Mouse (Mus musculus) CD4-positive naive resting alpha-beta T cell, adult 76 days (primary cell): Measurements from ENCODE around the gene Rps2. TPM values are rescaled to one million over a fixed set of nuclear protein-coding genes. Genes with fewer than 3 reads are reported as not detected.

Experiments
- total RNA-seq: library from RNA; stranded (reverse); gene quantifications from one replicate; pipeline ENCODE4 v1.2.4, GENCODE M21; 2023

Rps2 gene
- total RNA-seq, result 1,468 TPM

GRCm38 (mm10) chr17:24717943-24718342 lies at the start of gene Rps2, which contains the start of gene Rnf151:
Rps2 (plus strand) TSS chr17:24718116.
Rnf151 (minus strand) TSS chr17:24718063.

GRCm38 (mm10) chr17:24669545-24670245 lies 48.2 kb upstream of the Rps2 start, which contains the start of gene Zfp598:
Zfp598 (plus strand) TSS chr17:24669687.

GRCm38 (mm10) chr17:24689251-24690081 lies 28.4 kb upstream of the Rps2 start, which contains the start of gene Syngr3:
Syngr3 (minus strand) TSS chr17:24689955.

GRCm38 (mm10) chr17:24696011-24696697 lies 21.8 kb upstream of the Rps2 start, which contains the start of the genes Gfer and Noxo1:
Gfer (minus strand) TSS chr17:24696156.
Noxo1 (plus strand) TSS chr17:24696234.

GRCm38 (mm10) chr17:24706982-24707800 lies 10.7 kb upstream of the Rps2 start, which contains the start of gene Tbl3:
Tbl3 (minus strand) TSS chr17:24707660.

GRCm38 (mm10) chr17:24724184-24724583 lies 6.3 kb downstream of the Rps2 start, which contains the start of gene Ndufb10:
Ndufb10 (minus strand) TSS chr17:24724478.

GRCm38 (mm10) chr17:24727618-24728017 lies 9.7 kb downstream of the Rps2 start, which contains the start of gene Rpl3l:
Rpl3l (plus strand) TSS chr17:24727820.

GRCm38 (mm10) chr17:24736330-24737051 lies 18.6 kb downstream of the Rps2 start, which contains the start of gene Msrb1:
Msrb1 (plus strand) TSS chr17:24736642.

GRCm38 (mm10) chr17:24752415-24753394 lies 34.8 kb downstream of the Rps2 start, which contains the start of gene Hs3st6:
Hs3st6 (plus strand) TSS chr17:24752988.

Other genes with a start within 250 kb of the Rps2 start
- 68.1 TPM for gene E4f1, start 247.8 kb upstream of the Rps2 start, total RNA-seq
- gene Pgp, start 247.7 kb upstream of the Rps2 start, total RNA-seq, result 10.9 TPM
- 0.59 TPM for gene Bricd5, start 244.2 kb upstream of the Rps2 start, total RNA-seq
- 12.4 TPM for gene Mlst8, start 239.0 kb upstream of the Rps2 start, total RNA-seq
- not detected for gene Caskin1, start 229.5 kb upstream of the Rps2 start, total RNA-seq
- 189 TPM for gene Traf7, start 190.2 kb upstream of the Rps2 start, total RNA-seq
- 1.8 TPM for gene Rab26, start 183.9 kb upstream of the Rps2 start, total RNA-seq
- 86.7 TPM for gene Pkd1, start 168.3 kb upstream of the Rps2 start, total RNA-seq
- 56.1 TPM for gene Tsc2, start 85.5 kb upstream of the Rps2 start, total RNA-seq
- gene Nthl1, start 85.4 kb upstream of the Rps2 start, total RNA-seq, result 2.0 TPM
- 0.73 TPM for gene Slc9a3r2, start 67.8 kb upstream of the Rps2 start, total RNA-seq
- gene Npw, start 59.7 kb upstream of the Rps2 start, total RNA-seq, result not detected
- gene Zfp598, start 48.4 kb upstream of the Rps2 start, total RNA-seq, result 63.8 TPM
- gene Syngr3, start 28.2 kb upstream of the Rps2 start, total RNA-seq, result not detected
- 14.5 TPM for gene Gfer, start 22.0 kb upstream of the Rps2 start, total RNA-seq
- 2.7 TPM for gene Noxo1, start 21.9 kb upstream of the Rps2 start, total RNA-seq
- gene Tbl3, start 10.5 kb upstream of the Rps2 start, total RNA-seq, result 29.7 TPM
- not detected for gene Rnf151, start 53 bp upstream of the Rps2 start, total RNA-seq
- 64.9 TPM for gene Ndufb10, start 6.4 kb downstream of the Rps2 start, total RNA-seq
- not detected for gene Rpl3l, start 9.7 kb downstream of the Rps2 start, total RNA-seq
- 31.3 TPM for gene Msrb1, start 18.5 kb downstream of the Rps2 start, total RNA-seq
- gene Hs3st6, start 34.9 kb downstream of the Rps2 start, total RNA-seq, result not detected
- not detected for gene Meiob, start 86.2 kb downstream of the Rps2 start, total RNA-seq
- 29.9 TPM for gene Hagh, start 122.0 kb downstream of the Rps2 start, total RNA-seq
- gene Fahd1, start 132.2 kb downstream of the Rps2 start, total RNA-seq, result 2.1 TPM
- gene Igfals, start 147.9 kb downstream of the Rps2 start, total RNA-seq, result not detected
- gene Nubp2, start 168.2 kb downstream of the Rps2 start, total RNA-seq, result 56.2 TPM
- 27.0 TPM for gene Spsb3, start 168.5 kb downstream of the Rps2 start, total RNA-seq
- gene Eme2, start 177.0 kb downstream of the Rps2 start, total RNA-seq, result 66.7 TPM
- gene Mrps34, start 177.0 kb downstream of the Rps2 start, total RNA-seq, result 40.3 TPM
- 15.3 TPM for gene Nme3, start 178.4 kb downstream of the Rps2 start, total RNA-seq
- 222 TPM for gene Mapk8ip3, start 218.9 kb downstream of the Rps2 start, total RNA-seq
- 22.7 TPM for gene Jpt2, start 242.6 kb downstream of the Rps2 start, total RNA-seq